Mouse (Mus musculus) telencephalon, adult 2 months (tissue): ENCODE measurements around the gene Akr1c6.
"Not testable (repeated sequence)": the region's sequence is repeated elsewhere in the genome, so short reads cannot be mapped to it uniquely, and the experiment has no call there.

Experiments used
- DNase-seq: peaks from one replicate; pipeline ENCODE4 v3.0.0-alpha.2; 2011; ENCODE audit warnings: low read depth, low spot score

Gene Akr1c6

GRCm38 (mm10) chr13:4434006-4434405 lies at the start of gene Akr1c6:
Akr1c6 (plus strand) TSS chr13:4434306.
- DNase-seq, result no peak

- DNase-seq, result no peak
Measured at GRCm38 (mm10) chr13:4384918-4385317, 49.2 kb upstream of the Akr1c6 start.

- peak; percentile 48 for DNase-seq
Measured at GRCm38 (mm10) chr13:4385541-4385940, 48.6 kb upstream of the Akr1c6 start.

GRCm38 (mm10) chr13:4388762-4389446 lies 45.2 kb upstream of the Akr1c6 start:
- DNase-seq, result no peak

- not testable (repeated sequence) for DNase-seq
Measured at GRCm38 (mm10) chr13:4400360-4400759, 33.7 kb upstream of the Akr1c6 start.

DNA sequence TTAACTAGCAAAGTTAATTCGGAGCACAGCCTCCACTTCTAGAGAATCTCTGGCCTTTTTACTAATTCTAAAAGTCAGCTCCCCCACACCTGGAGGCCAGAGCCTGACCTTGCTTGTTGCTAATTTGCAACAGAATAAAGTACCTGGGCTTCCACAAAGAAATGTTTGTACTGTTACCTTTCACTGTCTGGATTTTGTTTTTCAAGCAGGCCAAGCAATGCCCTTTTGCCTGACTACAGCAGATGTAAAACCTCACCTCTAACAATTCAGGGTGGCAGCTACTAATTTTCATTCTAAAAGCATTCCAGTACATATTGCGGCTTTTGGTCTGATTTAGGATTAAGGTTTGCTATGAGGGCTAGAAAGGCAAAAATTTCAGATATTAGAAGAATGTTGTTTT lies 33.3 kb upstream of the Akr1c6 start:
- DNase-seq, result no peak

- DNase-seq, result no peak
Measured at GRCm38 (mm10) chr13:4402221-4402620, 31.9 kb upstream of the Akr1c6 start.

GRCm38 (mm10) chr13:4404726-4405125 lies 29.4 kb upstream of the Akr1c6 start:
- no peak for DNase-seq

DNA sequence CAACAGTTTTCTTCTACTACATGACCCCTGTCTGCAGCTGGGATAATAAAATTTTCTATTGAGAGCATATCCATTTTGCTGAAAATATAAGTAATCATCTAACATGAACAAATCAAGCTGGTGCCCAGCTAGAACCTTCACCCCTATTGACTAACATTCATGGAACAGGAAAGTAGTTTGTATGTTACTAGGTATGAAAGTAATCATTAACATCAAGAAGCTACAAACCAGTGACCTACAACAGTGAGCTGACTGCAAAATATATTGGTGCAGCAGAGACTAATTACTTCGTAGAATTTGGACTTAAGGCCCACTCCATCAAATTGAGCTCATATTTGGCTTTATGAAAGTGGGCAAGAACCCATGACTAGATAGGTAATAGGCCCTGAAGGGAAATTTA lies 27.3 kb upstream of the Akr1c6 start:
- no peak for DNase-seq

DNA sequence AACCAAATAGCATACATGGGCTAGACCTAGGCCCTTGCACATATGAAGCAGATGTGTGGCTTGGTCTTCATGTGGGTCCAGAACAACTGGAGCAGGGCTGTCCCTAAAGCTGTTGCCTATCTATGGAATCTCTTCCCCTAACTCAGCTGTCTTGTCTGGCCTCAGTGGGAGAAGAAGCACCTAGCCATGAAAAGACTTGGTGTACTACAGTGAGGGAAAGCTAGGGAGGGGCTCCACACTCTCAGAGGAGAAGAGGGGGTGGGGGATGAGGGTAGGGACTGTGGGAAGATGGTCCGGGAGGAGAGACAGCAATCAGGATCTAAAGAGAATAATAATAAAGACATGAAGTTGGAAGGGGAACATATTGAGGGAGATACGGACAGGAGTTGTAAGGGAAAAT lies 5.5 kb upstream of the Akr1c6 start:
- no peak for DNase-seq

- DNase-seq, result no peak
Measured at GRCm38 (mm10) chr13:4429034-4429433, 5.1 kb upstream of the Akr1c6 start.

GRCm38 (mm10) chr13:4431129-4431528 lies 3.0 kb upstream of the Akr1c6 start:
- no peak for DNase-seq

DNA sequence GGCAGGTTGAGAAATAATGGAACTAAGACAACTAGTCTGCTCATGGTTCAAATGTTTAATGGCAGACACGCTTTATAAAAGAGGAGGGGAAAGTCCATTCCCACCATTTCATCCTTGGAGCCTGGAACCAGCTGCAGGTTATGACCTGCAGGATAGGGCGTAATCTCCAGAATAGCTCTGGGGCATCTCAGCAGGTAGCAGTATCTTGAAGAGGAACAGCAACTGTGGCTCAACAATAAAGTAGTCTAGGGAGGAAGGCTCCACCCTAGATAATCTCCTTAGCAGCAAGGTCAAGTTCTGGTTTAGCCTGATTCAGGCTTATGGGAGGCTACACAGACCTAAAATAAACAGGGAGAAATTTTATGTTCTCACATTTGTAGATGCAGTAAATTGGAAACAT lies 31.5 kb downstream of the Akr1c6 start:
- no peak for DNase-seq

DNA sequence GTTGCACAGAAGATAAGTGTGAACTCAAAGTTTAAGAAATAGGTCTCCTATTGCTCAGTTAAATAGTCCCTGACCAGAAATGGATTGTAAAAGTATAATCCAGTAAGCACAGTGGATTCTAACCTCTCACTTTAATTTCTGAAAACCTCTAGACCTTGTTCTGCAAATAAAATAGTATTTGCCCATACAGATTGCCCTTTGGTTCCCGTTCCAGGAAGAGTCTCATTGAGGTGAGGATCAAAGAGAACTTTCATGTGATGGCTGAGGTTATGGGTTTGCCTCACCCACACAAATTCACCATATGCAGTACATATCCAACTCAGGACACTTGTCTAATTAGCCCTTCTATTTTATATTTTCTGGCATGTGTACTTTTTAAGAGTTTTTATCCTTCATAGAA lies 33.8 kb downstream of the Akr1c6 start:
- no peak for DNase-seq
